Mouse (Mus musculus) stomach, adult 2 months (tissue): ENCODE data around the gene Parp3. TPM values are rescaled to one million over a fixed set of nuclear protein-coding genes. Genes with fewer than 3 reads are reported as not detected.

Experiments
- polyA plus RNA-seq: library from polyadenylated mRNA; depleted of rRNA; stranded (reverse); fragments of >200 nt; gene quantifications from 2 replicates; pipeline ENCODE4 v1.2.3, GENCODE M21; 2012; rRNA removed

Gene Parp3
- 19.1 and 26.3 TPM in 2 replicates for polyA plus RNA-seq

DNA sequence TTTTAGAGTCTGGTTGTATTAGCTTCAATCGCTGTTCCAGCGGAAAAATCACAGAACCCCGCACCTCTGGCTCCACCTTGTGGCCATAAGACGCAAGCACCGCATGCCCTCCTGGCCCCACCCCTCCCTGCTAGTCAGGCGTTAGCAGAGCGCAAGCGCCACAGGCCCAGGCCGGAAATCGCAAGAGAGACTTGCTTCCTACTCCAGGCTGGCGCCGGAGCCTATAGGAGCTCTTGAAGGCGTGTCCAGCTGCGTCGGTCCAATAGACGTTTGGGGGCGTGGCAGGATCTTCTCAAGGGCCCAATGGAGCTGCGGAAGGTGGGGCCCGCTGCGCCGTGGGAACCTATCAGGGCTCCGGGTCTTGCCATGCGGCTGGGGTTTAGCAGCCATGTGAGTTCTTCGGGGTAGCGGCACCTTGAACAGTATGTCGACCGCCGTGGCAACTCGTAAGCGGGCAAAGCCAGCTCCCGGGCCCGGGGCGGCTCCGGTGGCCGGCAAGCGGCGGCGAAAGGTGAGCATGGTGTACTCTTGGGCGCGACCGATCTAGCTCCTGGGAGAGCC, at the start of gene Parp3:
TSS of gene Parp3 (minus strand) at position 26 of the 561 bp plus-strand sequence.

DNA sequence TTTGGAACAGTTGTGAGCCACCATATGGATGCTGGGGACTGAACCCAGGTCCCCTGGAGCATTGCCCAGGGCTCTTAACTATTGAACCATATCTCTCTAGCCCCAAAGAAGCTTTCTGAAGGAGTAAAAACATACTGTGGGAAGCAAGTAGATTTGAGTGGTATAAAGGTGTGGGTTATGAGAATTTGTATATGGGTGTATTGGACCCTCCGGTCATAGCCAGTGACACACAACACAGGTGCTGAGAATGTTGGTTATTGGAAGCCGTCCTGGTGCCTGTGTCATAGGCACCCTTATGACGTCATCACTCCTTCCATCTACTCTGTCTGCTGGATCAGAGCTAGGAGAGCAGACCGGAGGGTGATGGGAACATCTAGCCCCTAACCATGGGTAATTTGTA, 37.5 kb upstream of the Parp3 start, which contains the start of gene Iqcf5:
TSS of gene Iqcf5 (plus strand) at position 301 of the 400 bp plus-strand sequence.

DNA sequence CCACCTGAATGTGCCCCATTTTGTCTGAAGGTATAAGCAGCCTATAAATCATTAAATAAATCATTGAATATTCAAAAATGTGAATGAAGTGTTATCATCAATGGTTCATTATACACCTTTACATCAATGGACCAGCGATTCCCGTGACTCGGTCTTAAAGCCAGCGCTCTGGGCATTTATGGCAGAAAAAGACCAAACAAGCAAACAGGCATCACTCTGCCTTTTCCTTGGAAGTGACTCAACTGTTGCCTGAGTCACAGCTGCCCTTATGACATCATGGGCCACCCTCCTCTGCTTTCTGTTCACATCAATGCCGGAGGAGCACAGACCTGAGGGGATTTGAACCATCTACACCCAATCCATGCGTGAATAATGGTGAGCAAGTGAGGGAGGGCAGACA, 22.9 kb upstream of the Parp3 start, which contains the start of gene Iqcf1:
TSS of gene Iqcf1 (plus strand) at position 301 of the 400 bp plus-strand sequence.

DNA sequence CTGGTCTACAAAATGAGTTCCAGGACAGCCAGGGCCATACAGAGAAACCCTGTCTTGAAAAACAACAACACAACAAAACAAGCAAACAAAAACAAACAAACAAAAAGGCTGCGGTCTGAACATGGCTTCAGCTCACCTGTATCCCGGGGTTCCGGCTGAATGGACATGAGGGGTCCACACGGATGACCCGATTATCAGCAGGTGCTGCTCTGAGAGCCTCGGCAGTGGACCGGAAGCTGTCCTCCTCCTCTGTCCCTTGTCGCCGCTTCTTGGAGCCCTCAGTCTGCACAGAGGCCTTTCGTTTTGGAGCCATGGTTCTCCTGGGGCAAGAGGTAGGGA, 1.1 kb downstream of the Parp3 start, which contains the start of gene Rrp9:
TSS of gene Rrp9 (plus strand) at position 301 of the 339 bp plus-strand sequence.

DNA sequence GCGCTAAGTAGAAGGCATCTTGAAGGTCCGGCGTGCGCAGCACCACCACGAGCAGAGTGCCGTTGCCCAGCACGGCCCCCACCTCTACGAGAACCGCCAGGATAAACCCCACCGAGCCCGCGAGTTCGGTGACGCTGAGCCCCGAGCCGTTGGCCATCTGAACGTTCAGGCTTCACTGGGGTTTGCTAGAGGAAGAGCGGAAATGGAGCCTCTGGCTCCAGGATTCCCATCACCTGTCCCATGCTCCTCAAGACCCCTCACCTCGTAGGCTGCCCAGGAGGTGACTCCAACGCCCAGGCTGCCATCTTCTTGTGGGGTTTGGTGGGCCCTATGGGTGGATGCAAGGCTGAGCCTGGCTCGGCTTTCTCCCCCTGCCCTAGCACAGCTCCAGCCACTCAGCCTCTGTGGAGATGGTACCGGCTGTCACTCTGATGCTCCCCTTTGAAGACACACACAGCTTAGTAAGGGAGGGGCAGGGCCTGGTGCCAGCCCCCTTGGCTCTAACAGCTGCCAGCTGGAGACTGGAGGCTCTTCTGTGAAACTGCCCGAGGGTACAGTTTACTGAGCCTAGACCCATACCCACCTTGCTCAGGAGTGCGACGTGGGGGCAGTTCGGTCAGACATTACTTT, 11.1 kb downstream of the Parp3 start, which contains the start of gene Gpr62:
TSS of gene Gpr62 (minus strand) at position 368 of the 630 bp plus-strand sequence.

DNA sequence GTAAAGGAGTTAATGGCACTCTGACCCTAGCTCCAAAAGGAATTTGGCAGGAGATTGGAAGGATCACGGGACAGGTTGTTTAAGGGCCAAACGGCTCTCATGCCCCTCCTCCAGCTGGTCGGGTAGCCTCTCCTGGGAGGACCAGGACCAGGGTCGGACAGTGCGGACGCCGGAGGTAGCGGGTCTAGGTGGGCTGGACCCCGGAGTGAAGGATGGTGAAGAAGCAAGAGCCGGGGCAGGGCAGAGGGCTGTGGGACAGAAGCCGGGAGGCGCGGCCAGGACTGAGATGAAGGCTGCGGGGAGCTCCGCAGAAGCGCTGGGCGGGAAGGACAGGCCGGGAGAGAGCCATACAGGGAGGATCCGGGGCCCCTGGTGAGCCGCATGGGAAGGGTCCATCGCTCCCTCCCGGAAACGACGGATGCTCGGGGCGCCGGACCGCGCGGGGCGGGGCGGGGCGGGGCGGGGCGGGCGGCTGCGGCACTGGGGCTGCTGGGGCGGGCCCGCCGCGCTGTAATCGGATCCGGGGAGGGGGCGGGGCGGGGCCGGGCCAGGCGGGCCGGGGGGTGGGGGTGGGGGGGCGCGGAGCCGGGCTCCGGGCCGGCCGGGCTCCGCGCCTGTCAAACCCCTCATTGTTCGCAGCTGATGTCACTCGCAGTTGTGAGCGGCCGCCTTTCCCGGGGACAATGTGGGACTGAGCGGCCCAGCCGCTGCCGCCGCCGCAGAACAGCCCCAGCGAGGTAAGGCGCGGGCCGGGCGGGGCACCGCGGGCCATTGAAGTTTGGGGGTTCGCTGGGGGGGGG, 23.3 kb downstream of the Parp3 start, which contains the start of gene Pcbp4:
TSS of gene Pcbp4 (plus strand) at position 21 of the 800 bp plus-strand sequence.

DNA sequence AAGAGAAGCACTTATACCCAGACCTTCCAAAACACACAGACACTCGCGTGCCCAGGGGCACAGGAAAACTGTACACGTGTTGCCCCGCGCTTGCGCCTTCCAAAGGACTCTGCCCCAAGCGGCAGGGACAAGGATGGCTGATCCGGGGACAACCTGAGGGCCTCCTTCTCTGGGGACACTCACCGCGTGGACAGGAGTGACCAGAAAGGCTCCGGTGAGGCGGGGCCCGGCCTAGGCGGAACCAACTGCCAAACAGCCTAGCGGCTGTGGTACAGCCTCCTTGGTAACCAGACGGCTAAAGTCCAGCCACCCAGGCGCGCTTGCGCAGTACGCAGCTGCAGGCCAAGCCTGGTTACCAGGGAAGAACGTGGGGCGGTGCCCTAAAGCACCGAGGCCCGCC, 29.4 kb downstream of the Parp3 start, which contains the start of the genes Abhd14b and Abhd14a:
TSS of gene Abhd14b (plus strand) at position 112 of the 400 bp plus-strand sequence.
TSS of gene Abhd14a (minus strand) at position 331 of the 400 bp plus-strand sequence.

DNA sequence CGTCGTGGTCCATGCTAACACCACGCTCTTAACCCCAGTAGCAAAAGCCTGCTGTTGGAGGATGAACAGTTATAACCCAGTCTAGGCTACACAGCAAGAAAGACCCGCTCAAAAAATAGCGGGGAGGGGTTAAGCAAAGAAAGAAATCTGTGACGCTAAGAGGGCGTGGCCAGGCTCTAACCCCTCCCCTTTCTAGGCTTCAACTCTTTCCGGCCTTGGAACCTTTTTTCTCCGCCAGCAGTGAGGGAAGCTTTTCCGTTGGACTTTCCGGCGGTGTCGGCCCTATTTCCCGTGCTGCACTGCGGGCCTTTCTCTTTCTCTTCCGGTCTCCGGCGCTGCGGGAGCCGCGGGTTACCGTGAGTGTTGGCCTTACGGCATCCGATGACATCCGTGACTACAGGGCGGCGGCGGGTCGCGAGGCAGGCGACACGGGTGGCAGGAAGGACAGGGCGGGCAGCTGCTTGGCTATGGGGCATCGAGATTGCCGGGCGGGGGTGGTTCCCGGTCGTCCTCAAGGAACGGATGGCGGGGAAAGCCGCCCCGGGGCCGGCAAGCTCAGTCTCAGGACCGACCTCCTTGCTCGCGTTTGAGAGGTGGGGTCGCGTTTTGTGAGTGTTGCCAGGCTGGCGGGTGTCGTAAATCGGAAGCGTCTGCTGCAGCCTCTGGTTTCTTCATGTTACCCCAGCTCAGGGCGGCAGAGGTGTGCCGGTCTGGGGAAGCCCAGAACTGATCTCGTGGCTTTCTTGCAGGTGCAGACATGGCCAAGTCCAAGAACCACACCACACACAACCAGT, 47.3 kb downstream of the Parp3 start, which contains the start of gene Rpl29:
TSS of gene Rpl29 (plus strand) at position 234 of the 794 bp plus-strand sequence.

Other genes starting within 250 kb of the Parp3 start
- 82.5 and 83.4 TPM in 2 replicates for gene Alas1, start 228.3 kb downstream of the Parp3 start, polyA plus RNA-seq
- gene Poc1a, start 195.9 kb downstream of the Parp3 start, polyA plus RNA-seq, result 6.4 TPM in 2 replicates
- 34.0 and 34.3 TPM in 2 replicates for gene Dusp7, start 108.3 kb downstream of the Parp3 start, polyA plus RNA-seq
- gene Rpl29, start 47.5 kb downstream of the Parp3 start, polyA plus RNA-seq, result 172 and 188 TPM in 2 replicates
- gene Acy1, start 38.6 kb downstream of the Parp3 start, polyA plus RNA-seq, result 12.3 and 15.9 TPM in 2 replicates
- 59.6 and 68.4 TPM in 2 replicates for gene Abhd14b, start 29.5 kb downstream of the Parp3 start, polyA plus RNA-seq
- gene Abhd14a, start 29.3 kb downstream of the Parp3 start, polyA plus RNA-seq, result 11.9 and 16.1 TPM in 2 replicates
- 37.0 and 40.1 TPM in 2 replicates for gene Pcbp4, start 23.7 kb downstream of the Parp3 start, polyA plus RNA-seq
- 0.19 and 0.33 TPM in 2 replicates for gene Gpr62, start 11.0 kb downstream of the Parp3 start, polyA plus RNA-seq
- gene Rrp9, start 986 bp downstream of the Parp3 start, polyA plus RNA-seq, result 14.1 and 17.0 TPM in 2 replicates
- not detected in 2 replicates for gene Iqcf1, start 23.0 kb upstream of the Parp3 start, polyA plus RNA-seq
- not detected in 2 replicates for gene Iqcf5, start 37.6 kb upstream of the Parp3 start, polyA plus RNA-seq
- gene Iqcf3, start 84.7 kb upstream of the Parp3 start, polyA plus RNA-seq, result not detected in 2 replicates
- gene Iqcf4, start 94.0 kb upstream of the Parp3 start, polyA plus RNA-seq, result not detected in 2 replicates
- not detected in 2 replicates for gene Iqcf6, start 149.6 kb upstream of the Parp3 start, polyA plus RNA-seq
- not detected in 2 replicates for gene Grm2, start 179.1 kb upstream of the Parp3 start, polyA plus RNA-seq
- 61.4 and 82.8 TPM in 2 replicates for gene Tex264, start 209.0 kb upstream of the Parp3 start, polyA plus RNA-seq